Mouse (Mus musculus) T-helper 1 cell (primary cell): Measurements from ENCODE around the gene a.

ENCODE experiments used
- in situ Hi-C: fragments of 300-600 bp; cut with MboI, MseI; formaldehyde crosslinking; loops from one replicate; pipeline ENCODE4 v1.15.1; 2025; ENCODE audit warnings: high pct_unique_total_duplicates

Gene a

DNA sequence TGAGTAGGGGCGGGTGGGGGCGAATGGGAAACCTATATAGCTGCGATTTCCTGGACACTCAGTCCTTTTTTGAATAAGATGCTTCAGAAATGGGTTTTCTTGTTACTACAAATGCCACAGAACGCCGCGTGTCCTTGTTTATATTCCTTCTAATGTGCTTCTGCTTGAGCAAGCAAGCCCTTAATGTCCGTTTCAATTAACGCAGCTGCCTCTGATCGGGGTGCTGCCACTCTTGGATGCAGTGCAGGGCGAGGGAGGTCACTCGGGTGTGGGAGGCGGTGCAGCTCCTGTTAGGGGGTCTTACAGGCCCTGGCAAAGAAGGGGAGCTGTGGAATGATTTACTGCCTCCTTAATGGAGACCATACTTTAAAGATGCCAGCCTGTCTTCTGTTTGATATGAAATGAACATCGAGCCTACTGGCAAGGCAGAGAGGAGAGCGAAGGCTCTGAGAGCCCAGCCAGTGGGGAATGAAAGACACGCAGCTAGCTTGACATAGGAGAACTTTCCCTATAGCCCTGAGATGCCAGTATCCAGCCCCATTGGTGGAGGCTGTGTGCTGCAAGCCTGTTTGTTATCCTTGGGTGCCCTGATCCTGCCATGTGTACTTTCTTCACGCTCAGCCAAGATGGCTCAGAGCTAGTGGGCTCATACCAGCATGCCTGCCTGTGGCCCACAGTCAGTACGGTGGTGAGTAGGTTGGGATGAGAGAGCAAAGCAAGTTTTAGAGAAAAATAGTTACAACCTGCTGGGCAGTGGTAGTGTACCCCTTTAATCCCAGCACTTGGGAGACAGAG, 8.1 kb upstream of the a start:
- in situ Hi-C loops: no loop called here

- in situ Hi-C loops: no loop called here
Measured at GRCm38 (mm10) chr2:154785284-154785683, 5.9 kb upstream of the a start.

DNA sequence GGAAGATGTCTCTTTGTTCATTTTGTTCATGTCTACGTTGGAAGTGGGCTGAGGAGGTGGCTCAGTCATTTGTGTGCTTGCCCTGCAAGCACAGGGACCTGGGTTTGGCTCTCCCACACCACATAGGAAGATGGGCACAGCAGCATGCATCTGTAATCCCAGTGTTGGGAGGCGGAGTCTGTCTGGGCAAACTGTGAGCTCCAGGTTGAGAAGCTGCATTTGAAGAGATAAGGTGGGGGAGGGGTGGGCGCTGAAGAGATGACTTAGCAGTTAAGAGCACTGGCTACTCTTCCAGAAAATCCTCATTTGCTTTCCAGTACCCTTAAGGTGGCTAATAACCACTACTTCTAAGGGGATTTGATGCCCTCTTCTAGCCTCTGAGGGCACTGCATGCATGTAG, 5.0 kb upstream of the a start:
- in situ Hi-C loops: no loop called here

DNA sequence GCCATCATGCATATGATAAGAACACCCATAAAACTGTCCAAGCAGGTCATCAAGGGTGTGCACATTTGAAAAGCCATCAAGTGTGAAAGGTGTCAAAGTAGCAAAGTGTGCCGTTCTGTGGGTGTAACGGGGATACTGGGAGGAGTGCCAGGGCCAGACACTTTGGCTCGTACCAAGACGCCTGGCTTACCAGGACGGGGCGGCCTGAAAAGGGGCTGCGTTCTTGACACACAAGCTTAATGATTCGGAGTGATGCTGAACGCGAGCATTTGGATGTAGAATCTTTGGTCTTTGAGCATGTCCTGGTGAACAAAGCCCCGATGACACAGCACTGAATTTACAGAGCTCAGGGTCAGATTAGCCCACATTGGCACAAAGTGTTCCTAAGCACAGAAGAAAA, 4.4 kb upstream of the a start:
- in situ Hi-C loops: no loop called here

DNA sequence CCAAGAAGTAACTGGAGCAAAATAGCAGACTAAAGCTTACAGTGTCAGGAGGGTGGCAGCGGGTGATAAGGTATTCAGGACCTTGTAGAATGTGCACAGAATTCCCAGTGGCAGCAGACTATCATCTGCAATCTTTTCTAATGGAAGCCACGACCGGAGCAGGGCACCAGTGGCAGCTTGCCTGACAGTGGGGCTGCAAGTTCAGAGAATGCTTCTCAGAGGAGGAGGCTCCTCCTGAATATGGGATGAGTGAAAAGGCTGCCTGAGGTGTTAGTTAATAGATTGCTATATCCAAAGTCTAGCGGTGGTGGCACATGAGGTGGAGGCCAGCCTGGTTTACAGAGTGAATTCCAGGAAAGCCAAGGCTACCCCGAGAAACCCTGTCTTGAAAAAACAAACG, 1.8 kb upstream of the a start:
- in situ Hi-C loops: no loop called here

DNA sequence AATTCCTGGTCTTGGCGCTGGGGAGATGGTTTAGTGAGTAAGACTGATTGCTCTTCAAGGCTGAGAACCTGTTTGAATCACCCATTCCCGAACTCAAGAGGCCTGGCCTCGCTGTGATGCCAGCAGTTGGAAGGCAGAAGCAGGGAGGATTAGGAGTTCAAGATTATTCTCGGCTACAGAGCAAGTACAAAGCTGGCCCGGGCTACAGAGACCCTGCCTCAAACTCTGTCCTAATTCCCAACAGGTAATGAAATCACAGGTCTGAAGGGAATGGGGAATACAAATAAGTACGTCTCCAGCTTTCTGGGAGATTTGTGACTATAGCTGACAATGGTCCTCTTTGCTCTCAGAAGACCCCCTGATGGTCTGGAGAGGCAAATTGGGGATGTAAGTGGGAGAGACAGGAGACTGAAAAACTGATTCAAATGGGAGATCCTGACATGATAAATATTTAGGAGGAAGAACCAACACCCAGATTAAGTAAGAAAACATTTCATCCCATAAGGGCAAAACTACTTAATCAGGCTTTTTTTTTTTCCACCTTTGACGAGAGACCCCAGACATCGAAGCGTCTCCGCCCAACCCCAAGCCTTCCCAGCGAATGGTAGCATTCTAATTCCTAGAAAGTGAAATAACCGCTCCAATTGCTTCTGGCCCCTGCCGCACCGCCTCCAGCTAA, 1.1 kb upstream of the a start:
- in situ Hi-C loops: no loop called here

DNA sequence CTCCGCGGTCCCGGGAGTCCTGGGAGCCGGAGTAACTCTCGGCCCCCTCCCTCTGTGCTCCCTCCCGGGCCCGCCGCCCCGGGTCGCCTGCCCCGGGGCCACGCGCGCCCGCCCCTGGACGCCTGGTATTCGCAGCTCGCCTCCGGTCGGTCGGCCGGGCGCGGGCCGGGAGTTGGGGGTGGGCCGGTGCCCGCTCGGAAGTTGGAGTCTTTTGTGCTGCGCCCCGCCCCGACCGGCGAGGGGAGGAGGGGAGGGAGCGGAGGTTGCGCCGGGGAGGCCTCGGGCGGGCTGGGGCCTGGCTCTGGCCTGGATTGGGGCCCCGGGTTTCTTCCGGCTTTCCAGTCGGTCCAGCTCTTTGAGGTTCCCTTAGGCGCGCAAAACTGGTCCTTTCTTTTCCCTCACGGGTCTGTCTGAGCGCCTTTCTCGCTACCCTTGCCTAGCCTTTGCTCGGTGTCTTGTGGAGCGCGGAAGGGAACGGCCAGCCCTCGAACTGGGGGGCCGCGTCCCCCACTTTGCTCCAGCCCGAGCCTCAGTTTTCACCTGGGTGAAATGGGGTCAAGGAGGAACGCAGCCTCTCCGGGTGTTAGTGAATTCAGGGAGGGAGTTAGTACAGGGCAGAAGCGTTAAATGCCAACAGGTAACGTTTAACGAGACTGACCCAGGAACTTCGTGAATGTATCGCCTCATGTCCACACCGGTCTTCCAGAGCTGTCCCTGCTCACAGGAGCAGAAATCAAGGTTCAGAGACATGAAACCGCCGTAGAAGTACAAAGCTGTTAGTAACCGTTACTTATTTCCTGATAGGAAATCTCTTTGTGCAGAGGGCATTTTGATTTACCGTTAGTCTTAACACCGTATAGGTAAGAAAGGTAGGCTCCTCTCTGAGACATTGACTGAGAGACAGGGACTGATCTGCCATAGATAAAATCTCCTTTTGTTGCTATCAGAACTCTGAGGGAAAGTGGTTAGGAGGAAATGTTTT, 750 bp downstream of the a start:
- in situ Hi-C loops: no loop called here

GRCm38 (mm10) chr2:154803372-154803771, 12.2 kb downstream of the a start:
- in situ Hi-C loops: no loop called here

DNA sequence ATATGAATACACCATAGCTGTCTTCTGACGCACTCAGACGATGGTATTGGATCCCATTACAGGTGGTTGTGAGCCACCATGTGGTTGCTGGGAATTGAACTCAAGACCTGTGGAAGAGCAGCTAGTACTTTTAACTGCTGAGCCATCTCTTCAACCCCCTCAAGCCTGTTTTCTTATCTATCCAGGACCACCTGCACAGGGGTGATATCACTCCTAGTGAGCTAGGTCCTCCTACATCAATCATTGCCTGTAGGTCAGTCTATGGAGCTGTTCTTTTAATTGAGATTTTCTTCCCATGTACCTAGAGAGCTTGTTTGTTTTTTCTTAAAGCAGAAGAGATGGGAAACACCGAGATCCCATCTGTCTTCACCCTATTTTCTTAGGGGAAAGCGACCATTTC, 12.6 kb downstream of the a start:
- in situ Hi-C loops: no loop called here

DNA sequence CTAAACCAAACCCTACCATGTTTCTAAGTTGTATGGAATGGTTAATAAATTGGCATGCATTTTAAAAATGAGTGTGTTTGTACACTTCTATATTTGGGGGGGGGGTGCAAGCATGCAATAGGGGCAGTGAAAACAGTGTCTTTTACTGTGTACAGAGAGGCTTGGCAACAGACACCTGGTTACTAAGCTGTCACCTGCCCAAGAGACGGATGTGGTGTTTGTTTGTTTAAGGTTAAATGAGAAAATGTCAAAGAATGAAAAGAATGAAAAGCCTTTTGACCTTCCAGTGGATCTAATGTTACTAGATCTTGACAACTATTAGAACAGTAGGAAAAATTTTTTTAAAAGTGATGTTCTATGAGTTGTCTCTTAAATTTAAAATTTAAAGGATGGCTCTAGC, 16.5 kb downstream of the a start:
- in situ Hi-C loops: no loop called here

DNA sequence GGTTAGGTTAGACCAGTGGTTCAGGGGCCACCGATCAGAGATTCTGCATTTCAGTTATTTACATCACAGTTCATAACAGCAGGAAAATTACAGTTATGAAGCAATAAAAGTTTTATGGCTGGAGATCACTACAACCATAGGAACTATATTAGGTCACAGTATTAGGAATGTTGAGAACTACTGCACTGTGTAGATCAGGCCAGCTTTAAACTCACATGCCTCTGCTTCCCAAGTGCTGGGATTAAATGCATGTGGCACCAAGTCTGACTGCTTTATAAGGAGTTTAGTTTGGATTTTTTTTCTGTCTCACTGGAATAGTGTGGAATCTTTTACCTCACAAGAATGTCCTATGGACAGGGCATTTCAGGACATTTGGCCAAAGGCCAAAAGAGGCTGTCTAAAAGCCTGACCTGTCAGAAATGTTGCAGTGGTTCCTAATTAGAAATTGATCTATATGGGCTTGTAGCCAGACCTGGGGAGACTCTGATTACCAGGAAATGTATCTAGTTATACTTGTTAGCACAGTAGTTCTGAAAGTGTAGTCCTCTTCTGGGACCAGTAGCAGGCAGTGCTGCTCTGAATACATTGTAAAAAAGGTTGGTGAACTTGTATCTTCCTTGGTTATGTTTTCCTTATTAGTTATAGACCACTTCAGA, 18.0 kb downstream of the a start:
- in situ Hi-C loops: no loop called here

- in situ Hi-C loops: no loop called here
Measured at GRCm38 (mm10) chr2:154810821-154811220, 19.6 kb downstream of the a start.

GRCm38 (mm10) chr2:154813426-154813825, 22.2 kb downstream of the a start:
- in situ Hi-C loops: no loop called here

DNA sequence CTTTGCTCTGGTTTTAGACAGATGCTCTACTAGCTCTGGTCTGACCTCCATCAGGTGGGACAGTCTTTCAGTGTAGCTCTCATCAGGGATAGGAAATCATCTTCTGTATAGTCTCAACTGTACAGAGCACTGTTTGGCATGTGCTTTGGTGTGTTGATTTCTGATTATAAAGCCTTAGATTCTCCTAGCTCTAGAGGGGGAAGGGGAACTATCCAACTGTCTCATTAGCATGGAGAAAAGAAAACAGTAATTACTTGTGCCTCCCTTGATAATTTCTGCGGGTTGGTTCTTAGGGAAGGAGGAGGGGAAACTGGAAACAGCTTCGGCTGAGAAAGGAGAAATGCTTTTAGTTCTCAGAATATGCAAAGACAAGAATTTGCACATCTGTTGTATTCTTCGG, 25.9 kb downstream of the a start:
- in situ Hi-C loops: no loop called here

DNA sequence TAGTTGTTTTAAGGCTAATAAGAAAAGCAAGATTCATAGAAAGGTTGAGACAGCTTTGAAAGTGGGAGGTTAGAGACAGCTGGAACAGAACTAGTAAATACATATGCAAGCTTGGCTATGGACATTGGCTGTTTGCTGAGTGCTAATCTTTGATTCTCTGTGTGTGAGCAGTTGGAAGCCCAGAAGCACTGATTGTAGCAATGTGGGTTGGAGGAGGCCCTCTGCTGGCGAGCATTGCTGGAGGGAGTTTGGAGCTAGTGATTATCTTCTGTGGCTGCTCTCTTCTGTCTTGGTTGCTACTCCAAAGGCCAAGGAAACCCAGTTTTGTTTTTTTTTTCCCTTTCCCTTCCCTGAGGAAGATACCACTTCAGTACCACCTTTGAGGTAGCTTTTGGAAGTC, 26.6 kb downstream of the a start:
- in situ Hi-C loops: no loop called here

GRCm38 (mm10) chr2:154818599-154818998, 27.4 kb downstream of the a start:
- in situ Hi-C loops: no loop called here

GRCm38 (mm10) chr2:154820346-154820745, 29.1 kb downstream of the a start:
- in situ Hi-C loops: no loop called here

DNA sequence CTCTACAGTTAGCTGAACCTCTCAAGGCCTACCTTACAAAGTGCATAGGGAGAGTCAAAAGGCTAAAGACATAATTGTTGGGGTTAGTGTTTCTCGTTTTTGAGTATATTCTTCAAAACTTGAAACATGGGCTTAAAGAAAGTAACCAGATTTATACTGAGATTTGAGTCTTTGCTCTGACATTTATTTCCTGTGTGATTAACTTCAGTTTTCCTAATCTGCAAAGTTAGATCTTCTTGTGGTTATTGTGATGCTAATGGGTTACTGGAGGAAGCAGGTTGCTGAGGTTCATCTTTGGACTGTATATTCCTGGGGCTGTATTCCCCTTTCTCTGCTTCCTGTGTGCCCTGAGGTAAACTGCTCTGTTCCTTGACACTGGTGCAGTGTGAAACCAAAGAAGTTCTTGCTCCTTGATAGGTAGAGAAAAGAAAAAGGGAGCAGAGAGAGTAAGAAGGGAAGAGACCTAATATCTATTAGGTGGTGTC, 34.9 kb downstream of the a start:
- in situ Hi-C loops: no loop called here

GRCm38 (mm10) chr2:154827521-154827920, 36.3 kb downstream of the a start:
- in situ Hi-C loops: no loop called here

GRCm38 (mm10) chr2:154832471-154832870, 41.3 kb downstream of the a start:
- in situ Hi-C loops: no loop called here

- in situ Hi-C loops: no loop called here
Measured at GRCm38 (mm10) chr2:154834149-154834865, 43.1 kb downstream of the a start.
